Mouse (Mus musculus): ENCODE measurements around the gene Olfr1162. TPM values are rescaled to one million over a fixed set of nuclear protein-coding genes. Genes with fewer than 3 reads are reported as not detected.
"Not testable (repeated sequence)": the region's sequence is repeated elsewhere in the genome, so short reads cannot be mapped to it uniquely, and the experiment has no call there.

Gene Olfr1162
- not detected in 2 replicates for polyA plus RNA-seq (2015; fragmentation: Nextera tagmentation; extraction: Ambion mirVana)

DNA sequence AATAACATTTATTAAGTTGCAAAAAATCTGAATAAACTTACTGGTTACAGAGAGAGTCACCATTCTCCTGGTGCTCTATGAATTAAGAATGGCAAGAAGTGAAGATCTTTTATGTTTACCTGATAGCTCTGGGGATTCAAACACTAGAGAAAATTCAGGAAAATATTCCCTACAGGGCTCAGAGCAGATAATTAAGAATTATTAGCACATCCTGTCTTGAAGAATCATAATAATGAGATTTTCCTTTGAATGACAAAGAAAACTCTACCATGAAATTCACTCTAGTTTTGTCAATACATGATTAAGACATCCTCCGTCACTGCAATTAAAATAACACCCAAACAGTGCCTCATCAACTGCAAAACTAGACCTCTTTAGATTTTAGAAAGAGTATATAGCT lies at the start of gene Olfr1162:
Gene Olfr1162, minus strand, starts transcription at position 101 of the 400 bp plus-strand sequence.
- no peaks in the 10 kb centered on the region for H3K27me3 ChIP-seq (ENCODE audit: control insufficient read depth, insufficient read depth, low read length)
- WGBS: 75% methylated on average over 1 of the region's 1 CpGs
- H3K36me3 ChIP-seq (ENCODE audit: control insufficient read depth, insufficient read depth): no peaks in the 10 kb centered on the region
- no peak within 1 kb of the TSS for H3K4me3 ChIP-seq (ENCODE audit: low read length)
- no peak within 1 kb of the TSS for H3K4me2 ChIP-seq (ENCODE audit: low read depth, low read length)
- no peak within 1 kb of the TSS for H3K27ac ChIP-seq (ENCODE audit: low read length)
- ATAC-seq (replicated peaks; ENCODE audit: extremely low read depth, insufficient read depth, low FRiP score): no peak
- no peak within 1 kb of the TSS for H3K9ac ChIP-seq (ENCODE audit: low read length)
- H3K9me3 ChIP-seq (replicated peaks; ENCODE audit: control insufficient read depth, low read length): no peaks in the 10 kb centered on the region; the same call in 1 of the 2 replicates
- H3K4me1 ChIP-seq (ENCODE audit: control insufficient read depth, insufficient read depth, low read length): no peaks in the 10 kb centered on the region

DNA sequence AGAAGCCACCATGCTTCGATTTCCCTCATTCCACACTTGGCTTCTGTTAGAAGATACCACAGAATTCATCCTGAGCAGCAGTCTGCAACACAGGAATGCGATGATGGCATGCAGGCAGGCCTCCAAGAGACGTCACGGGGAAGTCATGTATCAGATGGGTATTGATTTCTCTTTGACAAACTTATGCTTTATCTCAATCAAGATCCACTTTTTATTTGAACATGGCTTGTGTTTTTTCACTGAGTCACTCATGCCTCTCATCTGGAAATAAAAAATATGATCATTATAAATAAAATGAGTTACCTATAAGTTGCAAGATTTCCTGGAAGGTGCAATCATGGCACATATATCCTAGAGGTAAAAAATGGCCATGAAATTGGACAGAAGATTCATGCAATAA lies 42.9 kb upstream of the Olfr1162 start, which contains the start of gene Olfr1164:
Gene Olfr1164, minus strand, starts transcription at position 101 of the 400 bp plus-strand sequence.
- Histone ChIP-seq H3K27ac (ENCODE audit: low read length) (no peak within 1 kb of the TSS), H3K9ac (ENCODE audit: low read length) (no peak within 1 kb of the TSS), H3K4me3 (ENCODE audit: low read length) (no peak within 1 kb of the TSS), H3K27me3 (ENCODE audit: control insufficient read depth, insufficient read depth, low read length) (no peaks in the 10 kb centered on the region), H3K36me3 (ENCODE audit: control insufficient read depth, insufficient read depth) (no peaks in the 10 kb centered on the region), H3K9me3 (replicated peaks; ENCODE audit: control insufficient read depth, low read length) (no peaks in the 10 kb centered on the region), H3K4me1 (ENCODE audit: control insufficient read depth, insufficient read depth, low read length) (no peaks in the 10 kb centered on the region), H3K4me2 (ENCODE audit: low read depth, low read length) (no peak within 1 kb of the TSS)
- ATAC-seq (replicated peaks; ENCODE audit: extremely low read depth, insufficient read depth, low FRiP score): no peak
- WGBS: 59% methylated on average over 4 of the region's 4 CpGs

DNA sequence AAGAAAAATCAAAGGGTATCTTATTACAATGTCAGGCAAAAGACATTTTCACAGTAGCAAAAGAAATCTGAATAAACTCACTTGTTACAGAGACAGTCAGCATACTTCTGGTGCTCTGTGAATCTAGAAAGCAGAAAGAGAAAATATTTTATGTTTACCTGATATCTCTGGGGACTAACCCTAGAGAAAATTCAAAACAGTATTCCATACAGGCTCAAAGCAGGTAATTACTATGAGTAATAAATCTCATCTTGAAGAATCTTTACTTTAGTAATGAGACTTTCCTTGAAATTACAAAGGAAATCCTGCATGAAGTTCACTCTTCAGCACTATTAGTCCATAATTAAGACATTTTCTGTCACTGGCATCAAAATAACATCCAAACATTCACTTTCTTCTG lies 20.8 kb upstream of the Olfr1162 start, which contains the start of gene Olfr1163:
Gene Olfr1163, minus strand, starts transcription at position 101 of the 400 bp plus-strand sequence.
- Histone ChIP-seq H3K9me3 (replicated peaks; ENCODE audit: control insufficient read depth, low read length) (no peaks in the 10 kb centered on the region), H3K4me1 (ENCODE audit: control insufficient read depth, insufficient read depth, low read length) (no peaks in the 10 kb centered on the region), H3K36me3 (ENCODE audit: control insufficient read depth, insufficient read depth) (no peaks in the 10 kb centered on the region), H3K4me2 (ENCODE audit: low read depth, low read length) (no peak within 1 kb of the TSS), H3K9ac (ENCODE audit: low read length) (no peak within 1 kb of the TSS), H3K4me3 (ENCODE audit: low read length) (no peak within 1 kb of the TSS), H3K27ac (ENCODE audit: low read length) (no peak within 1 kb of the TSS), H3K27me3 (ENCODE audit: control insufficient read depth, insufficient read depth, low read length) (no peaks in the 10 kb centered on the region)
- no peak for ATAC-seq (replicated peaks; ENCODE audit: extremely low read depth, insufficient read depth, low FRiP score)

DNA sequence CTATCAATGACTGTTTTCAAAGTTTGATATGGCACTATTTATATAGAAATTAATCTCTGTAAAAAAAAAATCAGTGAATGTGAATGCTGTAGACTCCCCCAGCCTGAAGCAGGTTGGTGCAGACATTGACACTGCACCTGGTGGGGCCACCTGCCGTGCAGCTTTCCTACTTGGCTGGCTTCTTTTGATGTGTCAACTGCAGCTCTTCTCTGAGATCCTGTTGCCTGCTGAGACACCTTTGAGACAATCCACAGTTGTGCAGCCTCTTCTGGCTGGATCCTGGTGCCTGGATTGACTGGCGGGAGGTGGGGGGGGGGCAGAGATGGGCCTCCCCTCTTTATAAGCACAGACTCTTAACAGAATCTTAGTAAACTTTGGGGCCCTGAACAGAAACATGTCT lies 12.7 kb upstream of the Olfr1162 start:
- Histone ChIP-seq H3K4me3 (ENCODE audit: low read length) (no peak overlapping the region), H3K4me2 (ENCODE audit: low read depth, low read length) (no peak overlapping the region), H3K9me3 (replicated peaks; ENCODE audit: control insufficient read depth, low read length) (peaks cover 4% of the 10 kb centered on the region; the same call in 1 of the 2 replicates), H3K27ac (ENCODE audit: low read length) (no peak overlapping the region), H3K27me3 (ENCODE audit: control insufficient read depth, insufficient read depth, low read length) (no peaks in the 10 kb centered on the region), H3K9ac (ENCODE audit: low read length) (no peak overlapping the region), H3K4me1 (ENCODE audit: control insufficient read depth, insufficient read depth, low read length) (no peaks in the 10 kb centered on the region), H3K36me3 (ENCODE audit: control insufficient read depth, insufficient read depth) (no peaks in the 10 kb centered on the region)
- 87% methylated on average over 2 of the region's 2 CpGs for WGBS
- ATAC-seq (replicated peaks; ENCODE audit: extremely low read depth, insufficient read depth, low FRiP score): no peak

DNA sequence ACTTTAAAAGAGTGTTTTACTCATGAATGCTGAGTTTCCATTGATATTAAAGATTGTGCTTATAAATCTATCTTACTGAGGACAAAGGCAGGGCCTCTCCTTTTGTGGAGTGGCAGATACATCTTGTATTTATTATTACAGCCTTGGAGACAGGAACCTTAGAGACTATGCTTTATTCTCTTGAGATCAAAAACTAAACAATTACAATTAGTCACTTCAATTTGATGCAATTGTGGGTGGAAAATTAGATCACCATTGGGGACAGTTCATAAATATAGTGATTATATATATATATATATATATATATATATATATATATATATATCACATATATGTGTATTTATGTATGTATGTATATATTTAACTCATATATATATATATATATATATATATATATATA lies 13.3 kb downstream of the Olfr1162 start, which contains the start of gene Olfr73:
Gene Olfr73, minus strand, starts transcription at position 101 of the 400 bp plus-strand sequence.
- Histone ChIP-seq H3K27ac (ENCODE audit: low read length) (no peak within 1 kb of the TSS), H3K9ac (ENCODE audit: low read length) (no peak within 1 kb of the TSS), H3K4me2 (ENCODE audit: low read depth, low read length) (no peak within 1 kb of the TSS), H3K36me3 (ENCODE audit: control insufficient read depth, insufficient read depth) (no peaks in the 10 kb centered on the region), H3K9me3 (replicated peaks; ENCODE audit: control insufficient read depth, low read length) (no peaks in the 10 kb centered on the region), H3K27me3 (ENCODE audit: control insufficient read depth, insufficient read depth, low read length) (no peaks in the 10 kb centered on the region), H3K4me1 (ENCODE audit: control insufficient read depth, insufficient read depth, low read length) (no peaks in the 10 kb centered on the region), H3K4me3 (ENCODE audit: low read length) (no peak within 1 kb of the TSS)
- no peak for ATAC-seq (replicated peaks; ENCODE audit: extremely low read depth, insufficient read depth, low FRiP score)

DNA sequence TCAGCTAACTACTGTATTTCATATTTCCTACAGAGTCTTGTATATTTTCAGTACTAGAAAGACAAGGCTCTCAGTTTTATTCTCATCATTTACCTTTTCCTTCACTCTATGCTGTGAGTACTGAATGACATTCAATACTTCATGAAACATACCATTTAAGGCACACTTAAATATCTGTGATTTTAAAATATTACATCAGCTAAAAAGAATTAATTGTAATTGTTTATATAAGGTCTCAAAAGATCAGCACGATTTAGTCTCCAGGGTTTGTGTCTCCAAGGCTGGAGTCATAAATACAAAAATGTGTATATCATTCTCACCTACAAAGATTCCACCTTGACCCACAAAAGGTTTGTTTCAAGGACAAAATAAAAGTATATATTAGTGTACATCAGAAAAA lies 28.5 kb downstream of the Olfr1162 start, which contains the start of gene Olfr1161:
Gene Olfr1161, plus strand, starts transcription at position 301 of the 400 bp plus-strand sequence.
- ATAC-seq (replicated peaks; ENCODE audit: extremely low read depth, insufficient read depth, low FRiP score); H3K4me2 ChIP-seq (ENCODE audit: low read depth, low read length); H3K36me3 ChIP-seq (ENCODE audit: control insufficient read depth, insufficient read depth); H3K27ac ChIP-seq (ENCODE audit: low read length); H3K9ac ChIP-seq (ENCODE audit: low read length); H3K4me3 ChIP-seq (ENCODE audit: low read length); H3K4me1 ChIP-seq (ENCODE audit: control insufficient read depth, insufficient read depth, low read length); H3K9me3 ChIP-seq (replicated peaks; ENCODE audit: control insufficient read depth, low read length); H3K27me3 ChIP-seq (ENCODE audit: control insufficient read depth, insufficient read depth, low read length): not testable (repeated sequence)
- 61% methylated on average over 1 of the region's 1 CpGs for WGBS

DNA sequence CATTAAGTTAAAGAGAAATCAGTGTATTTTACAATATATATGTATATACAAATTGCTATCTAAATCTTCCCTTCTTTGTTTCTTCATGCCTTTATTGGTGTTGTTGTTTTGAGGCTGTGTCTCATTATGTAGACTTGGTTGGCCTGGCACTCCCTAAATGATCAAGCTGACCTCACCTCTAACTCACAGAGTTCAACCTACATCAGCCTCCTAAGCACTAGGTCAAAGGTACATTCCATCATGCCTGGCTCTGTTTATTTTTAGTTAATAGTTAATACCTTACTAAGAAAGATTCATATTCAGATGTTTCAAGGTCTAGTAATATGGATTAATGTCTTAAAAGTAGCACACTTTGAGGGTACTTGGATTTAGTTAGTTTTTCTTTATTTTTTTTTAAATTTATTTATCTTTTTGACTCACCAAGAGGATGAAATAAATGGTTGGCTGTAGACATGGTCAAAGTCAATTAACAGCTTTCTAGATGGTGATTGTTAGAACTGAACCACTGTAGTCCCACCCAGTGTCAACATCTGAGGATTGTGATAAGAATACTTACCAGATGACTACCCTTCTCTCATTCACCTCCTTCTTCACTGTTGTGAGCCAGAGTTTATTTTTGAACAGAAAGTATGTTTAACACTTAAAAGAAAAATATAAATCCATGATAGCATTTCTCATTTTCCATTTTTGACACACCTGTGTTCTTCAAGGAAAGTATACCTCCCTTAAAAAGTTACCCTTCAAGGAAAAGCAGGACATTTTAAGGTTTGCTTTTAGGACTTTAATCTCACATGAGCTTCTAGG lies 43.2 kb downstream of the Olfr1162 start, which contains the start of gene Olfr1160:
Gene Olfr1160, minus strand, starts transcription at position 754 of the 804 bp plus-strand sequence.
- no peaks in the 10 kb centered on the region for H3K4me1 ChIP-seq (ENCODE audit: control insufficient read depth, insufficient read depth, low read length)
- H3K27ac ChIP-seq (ENCODE audit: low read length): no peak within 1 kb of the TSS
- no peaks in the 10 kb centered on the region for H3K36me3 ChIP-seq (ENCODE audit: control insufficient read depth, insufficient read depth)
- H3K9ac ChIP-seq (ENCODE audit: low read length): no peak within 1 kb of the TSS
- no peak within 1 kb of the TSS for H3K4me2 ChIP-seq (ENCODE audit: low read depth, low read length)
- H3K27me3 ChIP-seq (ENCODE audit: control insufficient read depth, insufficient read depth, low read length): no peaks in the 10 kb centered on the region
- H3K9me3 ChIP-seq (replicated peaks; ENCODE audit: control insufficient read depth, low read length): no peaks in the 10 kb centered on the region
- H3K4me3 ChIP-seq (ENCODE audit: low read length): no peak within 1 kb of the TSS
- no peak for ATAC-seq (replicated peaks; ENCODE audit: extremely low read depth, insufficient read depth, low FRiP score)

Other genes starting within 250 kb of the Olfr1162 start
- not detected in 2 replicates for gene Olfr1145, start 241.3 kb downstream of the Olfr1162 start, polyA plus RNA-seq (2015; fragmentation: Nextera tagmentation; extraction: Ambion mirVana)
- not detected in 2 replicates for gene Olfr1148, start 220.6 kb downstream of the Olfr1162 start, polyA plus RNA-seq (2015; fragmentation: Nextera tagmentation; extraction: Ambion mirVana)
- gene Olfr1150-ps1, start 207.1 kb downstream of the Olfr1162 start, polyA plus RNA-seq (2015; fragmentation: Nextera tagmentation; extraction: Ambion mirVana): not detected in 2 replicates
- not detected in 2 replicates for gene Olfr1151, start 195.3 kb downstream of the Olfr1162 start, polyA plus RNA-seq (2015; fragmentation: Nextera tagmentation; extraction: Ambion mirVana)
- not detected in 2 replicates for gene Olfr1152, start 184.6 kb downstream of the Olfr1162 start, polyA plus RNA-seq (2015; fragmentation: Nextera tagmentation; extraction: Ambion mirVana)
- not detected in 2 replicates for gene Olfr1153, start 156.2 kb downstream of the Olfr1162 start, polyA plus RNA-seq (2015; fragmentation: Nextera tagmentation; extraction: Ambion mirVana)
- gene Olfr1154, start 146.0 kb downstream of the Olfr1162 start, polyA plus RNA-seq (2015; fragmentation: Nextera tagmentation; extraction: Ambion mirVana): not detected in 2 replicates
- gene Olfr1155, start 106.0 kb downstream of the Olfr1162 start, polyA plus RNA-seq (2015; fragmentation: Nextera tagmentation; extraction: Ambion mirVana): not detected in 2 replicates
- not detected in 2 replicates for gene Olfr1156, start 98.0 kb downstream of the Olfr1162 start, polyA plus RNA-seq (2015; fragmentation: Nextera tagmentation; extraction: Ambion mirVana)
- gene Olfr1157, start 82.8 kb downstream of the Olfr1162 start, polyA plus RNA-seq (2015; fragmentation: Nextera tagmentation; extraction: Ambion mirVana): not detected in 2 replicates
- gene Olfr74, start 76.5 kb downstream of the Olfr1162 start, polyA plus RNA-seq (2015; fragmentation: Nextera tagmentation; extraction: Ambion mirVana): not detected in 2 replicates
- not detected in 2 replicates for gene Olfr1158, start 61.0 kb downstream of the Olfr1162 start, polyA plus RNA-seq (2015; fragmentation: Nextera tagmentation; extraction: Ambion mirVana)
- gene Olfr1160, start 42.9 kb downstream of the Olfr1162 start, polyA plus RNA-seq (2015; fragmentation: Nextera tagmentation; extraction: Ambion mirVana): not detected in 2 replicates
- gene Olfr1161, start 28.4 kb downstream of the Olfr1162 start, polyA plus RNA-seq (2015; fragmentation: Nextera tagmentation; extraction: Ambion mirVana): not detected in 2 replicates
- gene Olfr73, start 13.4 kb downstream of the Olfr1162 start, polyA plus RNA-seq (2015; fragmentation: Nextera tagmentation; extraction: Ambion mirVana): not detected in 2 replicates
- not detected in 2 replicates for gene Olfr1163, start 20.7 kb upstream of the Olfr1162 start, polyA plus RNA-seq (2015; fragmentation: Nextera tagmentation; extraction: Ambion mirVana)
- gene Olfr1164, start 42.8 kb upstream of the Olfr1162 start, polyA plus RNA-seq (2015; fragmentation: Nextera tagmentation; extraction: Ambion mirVana): not detected in 2 replicates
- not detected in 2 replicates for gene Olfr1166, start 77.1 kb upstream of the Olfr1162 start, polyA plus RNA-seq (2015; fragmentation: Nextera tagmentation; extraction: Ambion mirVana)
- gene Olfr1167, start 104.1 kb upstream of the Olfr1162 start, polyA plus RNA-seq (2015; fragmentation: Nextera tagmentation; extraction: Ambion mirVana): not detected in 2 replicates
- not detected in 2 replicates for gene Olfr1168, start 130.8 kb upstream of the Olfr1162 start, polyA plus RNA-seq (2015; fragmentation: Nextera tagmentation; extraction: Ambion mirVana)
- not detected in 2 replicates for gene Olfr1170, start 177.2 kb upstream of the Olfr1162 start, polyA plus RNA-seq (2015; fragmentation: Nextera tagmentation; extraction: Ambion mirVana)
- 0.03 TPM in 1 of 2 replicates, not detected in the other for gene Olfr1173, start 228.7 kb upstream of the Olfr1162 start, polyA plus RNA-seq (2015; fragmentation: Nextera tagmentation; extraction: Ambion mirVana)